Mouse (Mus musculus) bone marrow macrophage, adult 2 months (primary cell): ENCODE measurements around the gene Nudt8. TPM values are rescaled to one million over a fixed set of nuclear protein-coding genes. Genes with fewer than 3 reads are reported as not detected.

Experiments used
- H3K27ac ChIP-seq: 2 replicates; pipeline ENCODE4 v1.5.1; 2012; ENCODE audit warnings: low read depth, low read length; ENCODE audit not compliant: insufficient read depth
- H3K4me1 ChIP-seq: 2 replicates; pipeline ENCODE4 v1.6.1; 2012; ENCODE audit warnings: low read length; ENCODE audit not compliant: control insufficient read depth, insufficient read depth
- H3K4me3 ChIP-seq: 2 replicates; pipeline ENCODE4 v1.5.1; 2012; ENCODE audit warnings: mild to moderate bottlenecking, low read length, moderate library complexity; ENCODE audit not compliant: insufficient read depth
- CTCF ChIP-seq: IDR thresholded peaks from 2 replicates; pipeline ENCODE4 v1.5.1; 2012; ENCODE audit warnings: low read depth, mild to moderate bottlenecking, low read length, moderate library complexity
- POLR2A ChIP-seq: IDR thresholded peaks from 2 replicates; pipeline ENCODE4 v1.6.1; 2012; ENCODE audit warnings: mild to moderate bottlenecking, low read depth, low read length, borderline replicate concordance
- polyA plus RNA-seq: library from polyadenylated mRNA; stranded (reverse); fragments of >200 nt; gene quantifications from 2 replicates; pipeline ENCODE4 v1.2.4, GENCODE M21; 2012; ENCODE audit not compliant: missing spikeins, insufficient read depth, insufficient read length

Gene Nudt8
- polyA plus RNA-seq, 1 experiment = 7.0 TPM

DNA sequence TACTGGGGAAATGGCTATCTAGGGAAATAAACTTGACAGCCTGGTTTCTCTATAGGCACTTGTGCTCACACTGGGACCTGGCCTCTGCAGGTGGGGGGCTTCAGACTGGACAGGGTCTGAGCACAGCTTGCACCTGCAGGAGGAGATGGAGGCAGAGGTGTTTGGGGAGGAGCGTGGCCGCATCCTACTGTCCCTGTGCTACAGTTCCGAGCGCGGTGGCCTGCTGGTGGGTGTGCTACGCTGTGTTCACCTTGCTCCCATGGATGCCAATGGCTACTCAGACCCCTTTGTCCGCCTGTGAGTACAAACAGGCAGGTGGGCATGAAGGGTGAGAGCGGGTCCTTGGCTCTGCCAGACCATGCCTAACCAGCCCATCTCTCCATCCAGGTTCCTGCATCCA is 5.6 kb downstream of the Nudt8 start:
- no peak overlapping the region for H3K4me3 ChIP-seq
- H3K4me1 ChIP-seq = peaks cover 5% of the 10 kb centered on the region
- TF ChIP-seq POLR2A (no peak), CTCF (no peak)
- H3K27ac ChIP-seq = no peak overlapping the region

DNA sequence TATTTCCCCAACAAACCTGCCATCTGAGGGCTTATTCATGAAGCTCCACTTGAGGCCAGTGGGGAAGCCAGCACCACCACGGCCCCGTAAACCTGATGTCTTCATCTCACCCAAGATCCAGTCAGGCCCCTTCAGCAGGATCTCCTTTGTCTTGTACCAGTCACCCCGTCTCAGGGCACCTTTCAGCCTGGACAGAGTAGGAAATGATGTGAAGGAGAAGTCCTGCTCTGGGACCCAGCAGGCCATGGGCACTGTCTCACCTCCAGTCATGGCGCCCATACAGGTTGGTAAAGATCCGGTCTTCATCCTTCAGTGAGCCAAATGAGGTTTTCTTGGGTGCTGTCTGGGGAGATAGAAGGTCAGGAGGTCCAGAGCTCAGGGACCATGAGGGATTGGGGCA is 10.7 kb downstream of the Nudt8 start:
- Histone ChIP-seq H3K4me1 (peaks cover 6% of the 10 kb centered on the region), H3K27ac (no peak overlapping the region), H3K4me3 (no peak overlapping the region)
- TF ChIP-seq POLR2A (no peak), CTCF (no peak)

DNA sequence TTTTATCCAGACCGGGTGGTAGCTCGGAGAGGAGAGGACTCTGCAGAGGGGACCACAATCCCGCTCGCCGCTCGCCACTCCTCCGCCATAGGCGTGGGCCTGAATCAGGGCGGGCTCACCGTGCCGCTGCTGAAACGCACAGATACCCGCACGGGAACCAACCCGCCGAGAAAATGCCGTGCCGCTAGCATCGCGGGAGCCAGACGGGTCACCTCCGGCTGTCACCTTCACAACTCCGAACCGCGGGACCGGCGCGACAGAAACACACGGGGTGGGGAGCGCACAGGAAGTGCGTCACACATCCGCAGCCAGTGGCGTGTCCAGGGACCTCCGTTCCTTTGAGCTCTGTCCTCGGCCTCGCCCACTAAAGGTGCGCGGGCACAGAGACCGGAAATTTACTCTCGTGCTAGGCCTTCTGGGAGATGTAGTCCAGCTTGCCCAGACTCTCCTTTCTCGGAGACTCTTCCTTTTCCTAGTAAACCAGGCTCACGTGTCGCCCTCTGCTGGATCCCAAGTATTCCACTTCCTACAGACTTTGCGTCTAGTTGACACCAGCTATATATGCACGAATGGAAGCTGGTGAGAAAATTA is 12.1 kb downstream of the Nudt8 start, which contains the start of gene Ndufv1:
Ndufv1 (minus strand) TSS at position 375 of the 591 bp plus-strand sequence.
- Histone ChIP-seq H3K4me1 (peaks cover 6% of the 10 kb centered on the region), H3K4me3 (peak within 1 kb of the TSS; percentile 91), H3K27ac (peak within 1 kb of the TSS; percentile 20)
- TF ChIP-seq CTCF = no peak
- no peak for TF ChIP-seq POLR2A

DNA sequence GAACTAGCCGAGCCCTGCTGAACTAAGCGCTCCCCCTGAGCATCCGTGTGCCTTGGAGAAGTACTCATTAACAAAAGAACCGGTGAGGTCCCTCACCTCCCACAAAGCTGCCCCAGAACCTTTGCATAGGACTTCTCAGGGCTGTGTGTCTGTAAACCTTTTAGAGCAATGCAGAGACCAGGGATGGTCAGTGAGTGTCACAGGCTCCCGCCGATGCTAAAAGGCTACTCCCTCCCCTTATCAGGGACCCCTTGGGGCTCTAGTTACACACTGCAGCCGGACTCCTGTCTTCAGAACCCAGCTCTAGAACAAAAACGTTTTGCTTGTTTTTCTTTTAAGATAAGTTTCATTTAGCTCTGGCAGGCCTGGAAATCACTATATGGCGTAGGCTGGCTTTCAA is 12.7 kb downstream of the Nudt8 start:
- peak overlapping the region; percentile 31 for H3K4me3 ChIP-seq
- no peak overlapping the region for H3K27ac ChIP-seq
- TF ChIP-seq POLR2A = no peak
- TF ChIP-seq CTCF = peak; percentile 24; the same call in 1 of the 2 replicates

DNA sequence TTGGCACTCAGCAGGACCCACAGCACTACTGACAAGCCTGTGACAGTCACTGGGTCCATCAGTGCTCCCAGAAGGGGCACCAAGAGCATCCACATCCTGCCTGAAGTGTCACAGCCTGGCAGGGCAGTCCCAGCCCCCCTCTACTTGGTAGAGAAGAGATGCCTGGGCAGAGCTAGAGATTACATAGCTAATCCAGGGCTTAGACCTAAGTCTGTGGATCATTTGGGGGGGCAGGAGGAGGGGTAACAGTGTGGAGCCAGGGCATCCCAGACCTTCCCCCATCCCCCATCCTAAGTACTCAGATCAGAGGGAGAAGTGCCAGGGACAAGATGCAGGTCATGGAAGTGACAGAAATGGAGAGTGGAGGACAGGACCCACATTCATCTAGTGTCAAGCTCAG is 14.4 kb downstream of the Nudt8 start:
- Histone ChIP-seq H3K4me3 (no peak overlapping the region), H3K27ac (no peak overlapping the region), H3K4me1 (peaks cover 6% of the 10 kb centered on the region)
- TF ChIP-seq CTCF = no peak

More for the DNA sequence above, 12.7 kb downstream of the Nudt8 start:
- H3K4me1 ChIP-seq = peaks cover 6% of the 10 kb centered on the region

DNA sequence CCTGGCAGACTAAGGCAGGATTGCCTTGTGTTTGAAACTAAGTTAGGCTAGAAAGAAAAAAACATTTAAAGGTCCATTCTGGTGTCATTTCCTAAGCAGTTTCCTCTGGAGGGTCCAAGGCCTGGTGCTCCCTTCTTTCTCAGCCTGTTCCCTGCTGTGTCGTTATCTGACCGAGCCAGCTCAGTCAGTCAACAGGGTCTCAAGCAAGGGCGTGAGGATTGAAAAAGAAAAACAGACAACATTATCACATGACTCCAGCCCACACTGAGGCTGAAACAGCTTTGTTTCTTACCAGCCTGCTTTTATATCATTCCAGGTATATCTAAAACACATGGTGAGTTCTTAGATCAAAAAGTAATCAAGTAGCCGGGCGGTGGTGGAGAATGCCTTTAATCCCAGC is 15.3 kb downstream of the Nudt8 start:
- TF ChIP-seq POLR2A (no peak), CTCF (no peak)

DNA sequence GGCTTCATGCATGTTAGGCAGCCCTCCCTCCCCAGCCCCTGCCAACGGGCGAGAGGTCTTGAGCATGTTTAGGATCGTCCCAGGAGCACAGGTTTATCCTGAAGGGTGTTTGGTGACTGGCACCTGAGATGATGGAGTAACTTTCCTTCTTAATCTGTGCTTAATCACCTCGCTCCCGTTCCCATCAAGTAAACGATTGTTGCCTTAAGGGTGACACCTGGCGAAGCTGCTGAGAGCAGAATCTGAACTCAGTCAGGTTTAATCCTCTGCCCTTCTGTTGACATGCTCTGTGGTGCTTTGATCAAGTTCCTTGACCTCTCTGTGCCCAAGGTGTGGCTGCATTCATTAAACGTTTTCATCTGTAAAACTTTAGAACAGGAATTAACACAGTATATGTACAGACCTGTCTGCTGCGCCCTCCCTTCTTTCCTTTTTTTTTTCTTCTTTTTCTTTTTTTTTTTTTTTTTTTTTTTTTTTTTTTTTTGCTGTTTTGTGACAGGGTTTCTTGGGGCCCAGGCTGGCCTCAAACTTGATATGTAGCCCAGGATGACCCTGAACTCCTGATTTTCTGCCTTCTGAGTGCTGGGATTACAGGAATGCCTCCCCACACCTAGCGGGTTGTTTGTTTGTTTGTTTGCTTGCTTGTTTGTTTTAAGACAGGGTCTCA is 17.7 kb downstream of the Nudt8 start:
- Histone ChIP-seq H3K4me1 (peaks cover 2% of the 10 kb centered on the region; the same call in 1 of the 2 replicates), H3K4me3 (no peak overlapping the region), H3K27ac (no peak overlapping the region)
- TF ChIP-seq POLR2A = no peak
- TF ChIP-seq CTCF = no peak

More for the DNA sequence above, 15.3 kb downstream of the Nudt8 start:
- H3K4me3 ChIP-seq = no peak overlapping the region
- H3K4me1 ChIP-seq = peaks cover 6% of the 10 kb centered on the region
- H3K27ac ChIP-seq = no peak overlapping the region

DNA sequence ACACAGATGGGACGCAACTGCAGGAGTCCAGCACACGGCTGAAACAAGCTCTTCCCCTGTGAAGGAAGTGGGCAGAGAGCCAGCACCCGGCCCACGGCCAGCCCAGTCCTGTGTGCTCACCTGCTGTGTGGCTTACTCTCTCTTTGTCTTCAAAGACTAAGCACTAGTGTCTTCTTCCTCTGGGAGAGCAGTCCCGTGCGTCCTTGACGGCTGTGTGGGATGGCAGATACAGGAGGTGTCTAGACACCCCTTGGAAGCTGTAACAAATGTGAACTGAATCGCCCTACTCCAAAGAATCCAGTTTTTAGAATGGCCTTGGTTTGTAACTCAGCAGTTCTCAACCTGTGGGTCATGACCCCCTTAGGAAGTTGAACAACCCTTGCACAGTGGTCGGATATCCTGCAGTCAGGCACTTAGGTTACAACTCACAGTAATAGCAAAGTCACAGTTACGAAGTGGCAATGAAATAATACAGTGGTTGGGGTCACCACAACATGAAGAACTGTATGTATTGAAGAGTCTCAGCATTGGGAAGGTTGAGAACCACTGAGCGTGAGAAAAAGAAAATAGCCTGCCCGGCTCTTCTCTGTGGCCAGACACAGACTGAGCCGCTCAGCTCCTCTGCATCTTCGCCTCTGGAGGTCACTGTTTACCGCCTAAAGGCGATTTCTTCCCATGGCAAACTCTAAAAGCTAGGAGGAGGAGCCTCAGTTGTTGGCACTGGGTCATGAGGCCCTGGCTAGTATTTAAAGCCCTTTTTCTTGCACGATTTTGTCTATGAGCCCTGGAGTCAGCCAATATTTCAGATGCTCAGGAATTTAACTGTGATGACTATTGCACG is 18.6 kb downstream of the Nudt8 start:
- TF ChIP-seq CTCF (peak; percentile 82), POLR2A (no peak)
- no peak overlapping the region for H3K4me3 ChIP-seq
- H3K4me1 ChIP-seq = no peaks in the 10 kb centered on the region
- no peak overlapping the region for H3K27ac ChIP-seq

DNA sequence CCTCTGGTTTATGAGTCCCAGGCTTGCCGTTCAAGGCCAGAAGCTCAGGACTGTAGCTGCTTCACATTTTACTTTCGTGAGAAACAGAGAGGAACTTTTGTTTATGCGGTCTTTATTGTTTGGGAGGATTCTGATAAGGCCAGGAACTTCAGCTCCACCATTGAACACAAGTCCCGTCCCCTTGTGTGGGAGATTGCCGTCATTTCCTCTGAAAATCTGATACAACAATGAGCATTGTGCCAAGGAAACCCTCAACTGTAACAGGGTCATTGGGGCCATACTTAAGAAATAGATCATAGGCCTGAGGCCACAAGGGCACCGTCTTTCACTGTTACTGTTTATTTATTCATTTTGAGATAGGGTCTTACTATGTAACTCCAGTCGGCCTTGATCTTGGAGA is 22.8 kb downstream of the Nudt8 start:
- H3K4me1 ChIP-seq = no peaks in the 10 kb centered on the region
- no peak overlapping the region for H3K4me3 ChIP-seq
- TF ChIP-seq CTCF = no peak
- TF ChIP-seq POLR2A = no peak
- H3K27ac ChIP-seq = no peak overlapping the region

DNA sequence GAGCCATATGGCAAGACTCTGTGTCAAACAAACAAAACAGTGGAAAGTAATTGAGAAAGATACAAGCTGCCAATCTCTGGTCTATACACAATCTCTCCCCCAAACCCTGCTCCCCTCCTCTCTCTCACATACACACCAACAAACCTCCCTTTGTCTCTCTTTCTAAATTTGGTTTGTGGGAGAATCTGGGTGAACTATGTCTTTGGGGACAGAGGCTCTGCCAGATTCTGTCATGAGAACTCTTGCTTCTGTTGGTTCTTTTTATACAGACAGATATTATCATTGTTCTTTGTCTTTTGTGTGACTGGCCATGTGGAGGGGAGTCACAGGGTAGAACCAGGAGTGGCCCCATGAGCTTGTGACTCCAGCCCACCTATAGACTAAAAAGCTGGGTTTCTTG is 27.2 kb downstream of the Nudt8 start:
- Histone ChIP-seq H3K27ac (no peak overlapping the region), H3K4me1 (no peaks in the 10 kb centered on the region), H3K4me3 (no peak overlapping the region)
- TF ChIP-seq CTCF (no peak), POLR2A (no peak)
